Mouse (Mus musculus): ENCODE measurements around the gene Rasgef1b.

DNA sequence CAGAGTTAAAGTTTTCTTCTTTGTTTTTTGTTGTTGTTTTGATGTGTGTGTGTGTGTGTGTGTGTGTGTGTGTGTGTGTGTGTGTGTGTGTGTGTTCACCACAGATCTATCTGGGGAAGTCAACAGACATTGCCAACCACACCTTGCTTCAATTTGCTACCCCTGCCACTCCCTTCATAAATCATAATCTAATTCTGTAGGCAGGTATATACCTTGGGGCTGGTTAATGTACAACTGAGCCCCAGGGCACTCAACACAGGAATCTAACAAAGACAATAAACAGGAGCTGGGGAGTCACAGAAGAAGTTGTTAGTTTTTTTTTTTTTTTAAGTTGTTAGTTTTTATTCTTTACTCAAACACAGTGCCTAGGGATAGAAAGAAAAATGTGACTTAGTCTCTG, 403.6 kb downstream of the Rasgef1b start:
- TF ChIP-seq POLR2A (IDR thresholded peaks at IDR 0.05; ENCODE audit: low read depth, low read length) (no peak), CTCF (conservative IDR thresholded peaks at IDR 0.05; ENCODE audit: insufficient read depth, insufficient read length, low read depth, low read length) (no peak)
